Mouse (Mus musculus) cortical plate, adult 2 months (tissue): Measurements from ENCODE around the gene Kcnj10.

Source experiments
- CTCF ChIP-seq: fragments of 200-500 bp; IDR thresholded peaks from 2 replicates; pipeline ENCODE4 v1.5.1; 2011; ENCODE audit warnings: mild to moderate bottlenecking, control low read depth, low read length; ENCODE audit not compliant: insufficient read depth; ENCODE audit errors: extremely low read depth
- POLR2A ChIP-seq: fragments of 200-500 bp; IDR thresholded peaks from 2 replicates; pipeline ENCODE4 v1.6.1; 2011; ENCODE audit warnings: mild to moderate bottlenecking, low read length, control low read depth; ENCODE audit not compliant: insufficient read depth; ENCODE audit errors: extremely low read depth

- TF ChIP-seq CTCF (no peak), POLR2A (no peak)
Observed at GRCm38 (mm10) chr1:172352001-172352400, 11.0 kb downstream of the Kcnj10 start.
